Mouse (Mus musculus): ENCODE data around the gene Hyls1. TPM values are rescaled to one million over a fixed set of nuclear protein-coding genes. Genes with fewer than 3 reads are reported as not detected.

The Hyls1 gene
- polyA plus RNA-seq, 1 experiment from 2014 or later = 26.3 TPM

- Histone ChIP-seq H3K4me3 (replicated peaks; ENCODE audit: low read length) (no peak overlapping the region), H3K4me1 (replicated peaks; ENCODE audit: control insufficient read depth, insufficient read depth, low read length) (peaks cover 5% of the 10 kb centered on the region), H3K4me2 (ENCODE audit: low read length) (no peak overlapping the region), H3K27me3 (replicated peaks; ENCODE audit: control insufficient read depth, insufficient read depth, low read length) (no peaks in the 10 kb centered on the region; the same call in 1 of the 2 replicates), H3K36me3 (ENCODE audit: control insufficient read depth, insufficient read depth) (peaks cover 23% of the 10 kb centered on the region), H3K9ac (replicated peaks; ENCODE audit: low read depth, low read length) (no peak overlapping the region), H3K27ac (ENCODE audit: low read length) (no peak overlapping the region), H3K9me3 (ENCODE audit: control insufficient read depth, low read length) (no peaks in the 10 kb centered on the region)
- ATAC-seq = no peak
- 86% methylated on average over 3 of the region's 3 CpGs for WGBS
These were observed 2.2 kb downstream of the Hyls1 start for GRCm38 (mm10) chr9:35567995-35568394.

GRCm38 (mm10) chr9:35564536-35565240, 5.5 kb downstream of the Hyls1 start:
- WGBS = 86% methylated on average over 5 of the region's 5 CpGs
- Histone ChIP-seq H3K36me3 (ENCODE audit: control insufficient read depth, insufficient read depth) (peaks cover 33% of the 10 kb centered on the region), H3K4me2 (ENCODE audit: low read length) (no peak overlapping the region), H3K27ac (ENCODE audit: low read length) (no peak overlapping the region), H3K9me3 (ENCODE audit: control insufficient read depth, low read length) (no peaks in the 10 kb centered on the region), H3K27me3 (replicated peaks; ENCODE audit: control insufficient read depth, insufficient read depth, low read length) (no peaks in the 10 kb centered on the region), H3K9ac (replicated peaks; ENCODE audit: low read depth, low read length) (no peak overlapping the region), H3K4me3 (replicated peaks; ENCODE audit: low read length) (no peak overlapping the region), H3K4me1 (replicated peaks; ENCODE audit: control insufficient read depth, insufficient read depth, low read length) (peaks cover 9% of the 10 kb centered on the region)
- no peak for ATAC-seq

GRCm38 (mm10) chr9:35561583-35561982, 8.6 kb downstream of the Hyls1 start:
- H3K9ac ChIP-seq (replicated peaks; ENCODE audit: low read depth, low read length) = no peak overlapping the region
- H3K27ac ChIP-seq (ENCODE audit: low read length) = no peak overlapping the region
- no peaks in the 10 kb centered on the region for H3K9me3 ChIP-seq (ENCODE audit: control insufficient read depth, low read length)
- peaks cover 24% of the 10 kb centered on the region for H3K36me3 ChIP-seq (ENCODE audit: control insufficient read depth, insufficient read depth)
- peaks cover 17% of the 10 kb centered on the region for H3K4me1 ChIP-seq (replicated peaks; ENCODE audit: control insufficient read depth, insufficient read depth, low read length)
- ATAC-seq = no peak
- 95% methylated on average over 6 of the region's 6 CpGs for WGBS
- no peak overlapping the region for H3K4me3 ChIP-seq (replicated peaks; ENCODE audit: low read length)
- H3K27me3 ChIP-seq (replicated peaks; ENCODE audit: control insufficient read depth, insufficient read depth, low read length) = peaks cover 2% of the 10 kb centered on the region; the same call in 1 of the 2 replicates
- H3K4me2 ChIP-seq (ENCODE audit: low read length) = no peak overlapping the region

- no peak overlapping the region for H3K27ac ChIP-seq (ENCODE audit: low read length)
- ATAC-seq = no peak
- peaks cover 17% of the 10 kb centered on the region for H3K4me1 ChIP-seq (replicated peaks; ENCODE audit: control insufficient read depth, insufficient read depth, low read length)
- H3K27me3 ChIP-seq (replicated peaks; ENCODE audit: control insufficient read depth, insufficient read depth, low read length) = peaks cover 2% of the 10 kb centered on the region; the same call in 1 of the 2 replicates
- H3K4me3 ChIP-seq (replicated peaks; ENCODE audit: low read length) = no peak overlapping the region
- H3K4me2 ChIP-seq (ENCODE audit: low read length) = no peak overlapping the region
- peaks cover 19% of the 10 kb centered on the region for H3K36me3 ChIP-seq (ENCODE audit: control insufficient read depth, insufficient read depth)
- H3K9ac ChIP-seq (replicated peaks; ENCODE audit: low read depth, low read length) = no peak overlapping the region
- WGBS = 94% methylated on average over 11 of the region's 11 CpGs
- H3K9me3 ChIP-seq (ENCODE audit: control insufficient read depth, low read length) = no peaks in the 10 kb centered on the region
These were observed 9.1 kb downstream of the Hyls1 start for GRCm38 (mm10) chr9:35561076-35561475.

- peaks cover 10% of the 10 kb centered on the region; the same call in 1 of the 2 replicates for H3K36me3 ChIP-seq (ENCODE audit: control insufficient read depth, insufficient read depth)
- H3K27ac ChIP-seq (ENCODE audit: low read length) = peak overlapping the region; percentile 78
- H3K4me1 ChIP-seq (replicated peaks; ENCODE audit: control insufficient read depth, insufficient read depth, low read length) = peaks cover 17% of the 10 kb centered on the region
- no peaks in the 10 kb centered on the region for H3K9me3 ChIP-seq (ENCODE audit: control insufficient read depth, low read length)
- 2% methylated on average over 31 of the region's 31 CpGs for WGBS
- peak overlapping the region; percentile 73 for H3K9ac ChIP-seq (replicated peaks; ENCODE audit: low read depth, low read length)
- peak overlapping the region; percentile 97 for H3K4me2 ChIP-seq (ENCODE audit: low read length)
- H3K27me3 ChIP-seq (replicated peaks; ENCODE audit: control insufficient read depth, insufficient read depth, low read length) = peaks cover 2% of the 10 kb centered on the region; the same call in 1 of the 2 replicates
- ATAC-seq = peak; percentile 94
- peak overlapping the region; percentile 58 for H3K4me3 ChIP-seq (replicated peaks; ENCODE audit: low read length)
These were observed 10.9 kb downstream of the Hyls1 start for GRCm38 (mm10) chr9:35559009-35559890.

GRCm38 (mm10) chr9:35558257-35559008, 11.8 kb downstream of the Hyls1 start, which contains the start of the genes Ddx25 and Pus3:
TSS of gene Ddx25 (minus strand) at chr9:35558528.
TSS of gene Pus3 (plus strand) at chr9:35558595.
- Histone ChIP-seq H3K4me3 (replicated peaks; ENCODE audit: low read length) (peak within 1 kb of the TSS; percentile 58), H3K9me3 (ENCODE audit: control insufficient read depth, low read length) (no peaks in the 10 kb centered on the region), H3K4me2 (ENCODE audit: low read length) (peak within 1 kb of the TSS; percentile 97), H3K27ac (ENCODE audit: low read length) (peak within 1 kb of the TSS; percentile 78), H3K9ac (replicated peaks; ENCODE audit: low read depth, low read length) (peak within 1 kb of the TSS; percentile 73), H3K4me1 (replicated peaks; ENCODE audit: control insufficient read depth, insufficient read depth, low read length) (peaks cover 17% of the 10 kb centered on the region), H3K36me3 (ENCODE audit: control insufficient read depth, insufficient read depth) (peaks cover 10% of the 10 kb centered on the region; the same call in 1 of the 2 replicates), H3K27me3 (replicated peaks; ENCODE audit: control insufficient read depth, insufficient read depth, low read length) (peaks cover 2% of the 10 kb centered on the region; the same call in 1 of the 2 replicates)
- ATAC-seq = peak; percentile 68
- WGBS = under 1% methylated on average over 59 of the region's 59 CpGs

GRCm38 (mm10) chr9:35556494-35557102, 13.6 kb downstream of the Hyls1 start:
- no peak overlapping the region for H3K27ac ChIP-seq (ENCODE audit: low read length)
- H3K36me3 ChIP-seq (ENCODE audit: control insufficient read depth, insufficient read depth) = peaks cover 6% of the 10 kb centered on the region; the same call in 1 of the 2 replicates
- no peak overlapping the region for H3K4me2 ChIP-seq (ENCODE audit: low read length)
- H3K4me1 ChIP-seq (replicated peaks; ENCODE audit: control insufficient read depth, insufficient read depth, low read length) = peaks cover 17% of the 10 kb centered on the region
- H3K9ac ChIP-seq (replicated peaks; ENCODE audit: low read depth, low read length) = no peak overlapping the region
- H3K27me3 ChIP-seq (replicated peaks; ENCODE audit: control insufficient read depth, insufficient read depth, low read length) = peaks cover 2% of the 10 kb centered on the region; the same call in 1 of the 2 replicates
- no peak for ATAC-seq
- H3K4me3 ChIP-seq (replicated peaks; ENCODE audit: low read length) = no peak overlapping the region
- no peaks in the 10 kb centered on the region for H3K9me3 ChIP-seq (ENCODE audit: control insufficient read depth, low read length)
- WGBS = 72% methylated on average over 12 of the region's 12 CpGs

GRCm38 (mm10) chr9:35548455-35548854, 21.7 kb downstream of the Hyls1 start:
- peaks cover 8% of the 10 kb centered on the region; the same call in 1 of the 2 replicates for H3K36me3 ChIP-seq (ENCODE audit: control insufficient read depth, insufficient read depth)
- H3K9me3 ChIP-seq (ENCODE audit: control insufficient read depth, low read length) = no peaks in the 10 kb centered on the region
- no peaks in the 10 kb centered on the region for H3K27me3 ChIP-seq (replicated peaks; ENCODE audit: control insufficient read depth, insufficient read depth, low read length)
- no peaks in the 10 kb centered on the region for H3K4me1 ChIP-seq (replicated peaks; ENCODE audit: control insufficient read depth, insufficient read depth, low read length)
- H3K4me3 ChIP-seq (replicated peaks; ENCODE audit: low read length) = no peak overlapping the region
- no peak overlapping the region for H3K27ac ChIP-seq (ENCODE audit: low read length)
- no peak overlapping the region for H3K9ac ChIP-seq (replicated peaks; ENCODE audit: low read depth, low read length)
- no peak overlapping the region for H3K4me2 ChIP-seq (ENCODE audit: low read length)
- WGBS = 87% methylated on average over 9 of the region's 9 CpGs
- ATAC-seq = no peak

All from forebrain, embryonic 16.5 days (tissue).